Mouse (Mus musculus): Measurements from ENCODE around the gene Ciapin1. TPM values are rescaled to one million over a fixed set of nuclear protein-coding genes. Genes with fewer than 3 reads are reported as not detected.

The Ciapin1 gene
- polyA plus RNA-seq, 1 experiment from 2014 or later, result 141 TPM

DNA sequence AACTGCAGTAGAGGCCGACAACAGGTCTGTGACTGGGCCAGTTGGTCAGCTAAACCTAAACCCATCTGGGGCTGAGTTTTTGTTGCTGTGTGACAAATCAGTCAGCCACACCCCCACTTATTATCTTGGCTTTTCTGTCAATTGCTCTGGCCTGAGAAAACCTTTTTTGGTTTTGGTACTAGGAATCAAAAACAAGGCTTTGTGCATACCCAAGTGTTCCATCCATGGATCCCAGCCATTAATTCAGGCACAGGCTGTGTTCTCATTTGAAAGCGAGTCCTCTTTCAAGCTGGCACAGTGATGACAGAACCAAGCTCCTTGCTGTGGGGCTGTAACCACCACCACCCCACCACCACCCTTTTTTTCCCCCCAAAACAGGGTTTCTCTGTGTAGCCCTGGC is 16.8 kb downstream of the Ciapin1 start:
- no peaks in the 10 kb centered on the region for H3K27me3 ChIP-seq
- H3K27ac ChIP-seq, result no peak overlapping the region
- no peak overlapping the region for H3K9ac ChIP-seq
- H3K4me1 ChIP-seq, result no peaks in the 10 kb centered on the region
- peaks cover 43% of the 10 kb centered on the region for H3K36me3 ChIP-seq
- ATAC-seq (ENCODE audit: insufficient number of reproducible peaks, insufficient read depth, low FRiP score, low TSS enrichment), result no peak
- WGBS, result 92% methylated on average over 2 of the region's 2 CpGs
- H3K9me3 ChIP-seq, result no peaks in the 10 kb centered on the region
- no peak overlapping the region for H3K4me2 ChIP-seq (replicated peaks)
- H3K4me3 ChIP-seq, result no peak overlapping the region

DNA sequence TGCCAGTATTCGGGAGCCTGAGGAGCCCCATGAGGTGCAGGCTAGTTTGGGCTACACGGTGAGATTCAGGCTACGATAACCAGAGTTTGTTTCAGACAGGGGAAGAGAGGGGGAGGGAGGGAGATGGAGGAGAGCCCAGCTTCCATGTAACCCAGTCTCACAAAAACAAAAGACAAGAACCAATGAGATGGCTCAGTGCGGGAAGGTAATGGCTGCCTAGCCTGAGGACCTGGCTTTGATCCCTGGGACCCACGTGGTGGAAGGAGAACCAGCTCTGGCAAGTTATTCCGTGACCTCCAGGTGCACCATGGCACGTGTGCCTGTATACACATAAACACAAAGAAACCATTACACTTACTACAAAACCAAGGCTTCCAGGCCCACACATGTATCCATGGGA is 17.6 kb downstream of the Ciapin1 start:
- Histone ChIP-seq H3K4me3 (no peak overlapping the region), H3K27ac (no peak overlapping the region), H3K27me3 (no peaks in the 10 kb centered on the region), H3K9me3 (no peaks in the 10 kb centered on the region), H3K4me1 (no peaks in the 10 kb centered on the region), H3K4me2 (replicated peaks) (no peak overlapping the region), H3K9ac (no peak overlapping the region), H3K36me3 (peaks cover 39% of the 10 kb centered on the region)
- WGBS, result 74% methylated on average over 7 of the region's 7 CpGs
- ATAC-seq (ENCODE audit: insufficient number of reproducible peaks, insufficient read depth, low FRiP score, low TSS enrichment), result no peak

DNA sequence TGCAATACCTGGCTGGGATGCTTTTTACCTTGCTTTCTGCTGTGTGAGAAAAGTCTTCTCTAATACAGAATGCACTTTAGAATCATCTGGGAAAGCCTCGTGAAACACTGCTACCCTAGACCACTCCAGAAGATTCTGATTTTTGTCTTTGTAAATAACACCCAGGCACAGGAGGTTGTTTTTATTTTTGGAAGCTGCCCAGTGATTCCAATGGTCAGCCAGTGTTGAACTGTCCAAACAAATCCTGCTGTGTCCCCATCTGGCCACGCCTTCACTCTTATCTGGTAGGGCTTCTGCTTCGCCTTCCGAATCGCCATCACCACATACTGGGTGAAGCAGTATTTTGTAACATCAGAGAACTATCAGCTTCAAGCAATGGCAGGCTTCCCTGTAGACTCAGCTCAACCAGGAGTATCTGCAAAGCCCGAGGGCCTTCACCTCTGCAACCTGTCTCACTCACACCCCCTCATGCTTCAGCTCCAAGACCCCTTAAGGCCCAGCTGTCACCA is 18.4 kb downstream of the Ciapin1 start:
- no peak for ATAC-seq (ENCODE audit: insufficient number of reproducible peaks, insufficient read depth, low FRiP score, low TSS enrichment)
- H3K9ac ChIP-seq, result no peak overlapping the region
- no peaks in the 10 kb centered on the region for H3K4me1 ChIP-seq
- no peak overlapping the region for H3K4me2 ChIP-seq (replicated peaks)
- 81% methylated on average over 6 of the region's 6 CpGs for whole genome bisulfite sequencing
- H3K36me3 ChIP-seq, result peaks cover 32% of the 10 kb centered on the region
- no peak overlapping the region for H3K27ac ChIP-seq
- H3K4me3 ChIP-seq, result no peak overlapping the region
- H3K9me3 ChIP-seq, result no peaks in the 10 kb centered on the region
- no peaks in the 10 kb centered on the region for H3K27me3 ChIP-seq

DNA sequence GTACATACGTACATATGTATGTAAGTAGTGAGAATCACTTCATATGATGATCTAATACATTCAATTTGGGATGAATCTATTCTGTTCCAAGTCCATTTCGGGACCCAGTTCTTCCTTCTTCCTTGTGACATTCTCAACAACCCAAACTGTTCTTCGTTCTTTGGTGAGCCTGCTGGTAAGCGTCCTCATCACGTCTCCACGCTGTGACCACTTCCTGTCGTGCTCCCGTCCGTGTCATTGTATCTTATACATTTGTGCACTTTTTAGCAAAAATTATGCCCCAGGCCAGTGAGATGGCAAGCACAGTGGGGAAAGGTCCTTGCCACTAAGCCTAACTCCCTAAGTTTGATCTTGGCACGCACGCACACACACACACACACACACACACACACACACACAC is 20.2 kb downstream of the Ciapin1 start:
- 91% methylated on average over 11 of the region's 11 CpGs for WGBS
- Histone ChIP-seq H3K4me1 (no peaks in the 10 kb centered on the region), H3K9me3 (no peaks in the 10 kb centered on the region), H3K4me3 (no peak overlapping the region), H3K9ac (no peak overlapping the region), H3K27me3 (no peaks in the 10 kb centered on the region), H3K36me3 (peaks cover 20% of the 10 kb centered on the region), H3K27ac (no peak overlapping the region), H3K4me2 (replicated peaks) (no peak overlapping the region)
- no peak for ATAC-seq (ENCODE audit: insufficient number of reproducible peaks, insufficient read depth, low FRiP score, low TSS enrichment)

DNA sequence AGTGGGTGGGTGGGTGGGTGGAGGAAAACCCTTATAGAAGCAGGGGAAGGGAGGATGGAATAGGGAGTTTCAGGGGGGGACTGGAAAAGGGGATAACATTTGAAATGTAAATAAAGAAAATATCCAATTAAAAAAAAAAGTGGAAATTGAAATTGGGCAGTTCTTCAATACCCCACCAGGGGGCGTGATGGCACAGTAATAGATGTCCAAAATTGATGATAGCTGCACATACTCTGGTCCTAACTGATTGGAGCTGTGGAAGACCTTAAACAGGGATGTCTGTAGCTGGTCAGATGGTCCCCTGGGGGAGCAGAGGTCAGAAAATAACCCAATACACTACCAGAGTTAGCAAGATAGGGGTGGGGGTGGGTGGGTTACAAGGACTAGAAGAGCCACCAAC is 23.6 kb downstream of the Ciapin1 start:
- no peaks in the 10 kb centered on the region for H3K9me3 ChIP-seq

DNA sequence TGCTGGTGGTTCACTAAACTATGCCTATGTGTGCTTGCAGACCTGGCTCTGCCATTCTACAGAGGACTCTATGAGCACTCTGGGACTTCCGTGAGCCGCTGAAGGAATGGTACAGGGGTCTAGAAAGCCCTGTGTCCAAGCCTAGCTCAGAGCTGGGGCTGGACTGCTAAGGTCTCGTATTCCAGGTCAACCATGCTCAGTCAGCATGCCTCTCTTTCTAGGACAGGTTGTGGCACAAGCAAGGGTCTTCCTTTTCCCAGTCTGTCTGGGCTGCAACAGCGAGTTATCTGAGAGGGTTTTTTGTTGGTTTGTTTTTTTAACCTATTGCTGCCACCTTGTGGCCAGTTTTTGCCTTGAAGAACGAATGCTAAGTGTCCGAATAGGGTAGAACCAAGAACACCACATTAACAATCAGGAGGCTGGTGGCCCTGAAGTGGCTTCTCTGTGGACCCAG is 25.5 kb downstream of the Ciapin1 start:
- H3K36me3 ChIP-seq, result no peaks in the 10 kb centered on the region
- 29% methylated on average over 6 of the region's 6 CpGs for WGBS
- H3K27me3 ChIP-seq, result no peaks in the 10 kb centered on the region
- H3K4me2 ChIP-seq (replicated peaks), result peak overlapping the region; percentile 16; the same call in 1 of the 2 replicates
- 0 out of 2 replicates have a peak overlapping the region, but pooled peaks have one; percentile 19 for H3K9ac ChIP-seq
- no peaks in the 10 kb centered on the region; the same call in 1 of the 2 replicates for H3K4me1 ChIP-seq
- no peak for ATAC-seq (ENCODE audit: insufficient number of reproducible peaks, insufficient read depth, low FRiP score, low TSS enrichment)
- H3K4me3 ChIP-seq, result no peak overlapping the region
- no peaks in the 10 kb centered on the region for H3K9me3 ChIP-seq
- H3K27ac ChIP-seq, result no peak overlapping the region

More for the DNA sequence above, 23.6 kb downstream of the Ciapin1 start:
- WGBS, result 6% methylated on average over 1 of the region's 1 CpGs
- no peaks in the 10 kb centered on the region; the same call in 1 of the 2 replicates for H3K4me1 ChIP-seq
- no peak for ATAC-seq (ENCODE audit: insufficient number of reproducible peaks, insufficient read depth, low FRiP score, low TSS enrichment)
- H3K36me3 ChIP-seq, result no peaks in the 10 kb centered on the region
- no peak overlapping the region for H3K4me2 ChIP-seq (replicated peaks)
- H3K27ac ChIP-seq, result no peak overlapping the region
- no peaks in the 10 kb centered on the region for H3K27me3 ChIP-seq
- no peak overlapping the region for H3K4me3 ChIP-seq
- H3K9ac ChIP-seq, result no peak overlapping the region

DNA sequence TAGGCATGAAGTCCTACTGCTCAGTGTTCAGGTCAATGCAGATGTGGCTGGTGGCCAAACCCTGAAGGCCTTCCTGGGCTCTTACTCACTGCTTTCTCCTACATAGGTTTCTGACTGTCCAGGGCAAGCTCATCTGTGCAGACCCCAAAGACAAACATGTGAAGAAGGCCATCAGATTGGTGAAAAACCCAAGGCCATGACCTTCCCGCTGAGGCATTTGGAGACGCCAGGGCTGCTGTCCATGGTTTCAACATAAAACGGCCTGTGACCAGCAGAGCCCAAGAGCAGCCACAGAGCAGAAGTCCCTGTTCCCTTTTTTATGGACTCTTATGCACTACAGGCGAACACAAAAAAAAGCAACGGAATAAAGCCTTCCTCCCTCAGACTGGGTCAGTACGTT is 26.5 kb downstream of the Ciapin1 start:
- 72% methylated on average over 6 of the region's 6 CpGs for WGBS
- Histone ChIP-seq H3K4me3 (no peak overlapping the region), H3K9ac (no peak overlapping the region)

DNA sequence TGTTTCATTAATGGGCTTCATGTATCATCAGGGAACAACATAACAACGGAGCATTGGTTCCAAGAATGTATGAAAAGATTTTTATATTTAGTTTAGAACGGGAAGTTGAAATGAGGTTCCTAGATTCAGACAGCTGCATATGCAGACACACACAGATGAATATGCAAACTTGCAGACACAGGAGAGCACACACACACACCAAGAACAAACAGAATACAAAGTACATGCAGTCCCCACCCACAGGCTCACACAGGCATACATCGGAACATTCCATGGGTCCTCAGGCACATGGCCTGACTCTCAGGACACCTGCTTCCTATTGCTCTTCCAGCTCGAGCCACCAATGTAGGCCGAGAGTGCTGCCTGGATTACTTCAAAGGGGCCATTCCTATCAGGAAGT is 27.3 kb downstream of the Ciapin1 start:
- 71% methylated on average over 5 of the region's 5 CpGs for WGBS
- no peaks in the 10 kb centered on the region for H3K9me3 ChIP-seq
- ATAC-seq (ENCODE audit: insufficient number of reproducible peaks, insufficient read depth, low FRiP score, low TSS enrichment), result no peak
- H3K4me1 ChIP-seq, result no peaks in the 10 kb centered on the region; the same call in 1 of the 2 replicates
- no peaks in the 10 kb centered on the region for H3K36me3 ChIP-seq
- H3K4me2 ChIP-seq (replicated peaks), result no peak overlapping the region
- H3K27ac ChIP-seq, result no peak overlapping the region
- no peak overlapping the region for H3K9ac ChIP-seq
- no peak overlapping the region for H3K4me3 ChIP-seq
- no peaks in the 10 kb centered on the region for H3K27me3 ChIP-seq

More for the DNA sequence above, 26.5 kb downstream of the Ciapin1 start:
- Histone ChIP-seq H3K27ac (no peak overlapping the region), H3K4me2 (replicated peaks) (no peak overlapping the region), H3K36me3 (no peaks in the 10 kb centered on the region), H3K4me1 (no peaks in the 10 kb centered on the region; the same call in 1 of the 2 replicates), H3K27me3 (no peaks in the 10 kb centered on the region), H3K9me3 (no peaks in the 10 kb centered on the region)
- no peak for ATAC-seq (ENCODE audit: insufficient number of reproducible peaks, insufficient read depth, low FRiP score, low TSS enrichment)

DNA sequence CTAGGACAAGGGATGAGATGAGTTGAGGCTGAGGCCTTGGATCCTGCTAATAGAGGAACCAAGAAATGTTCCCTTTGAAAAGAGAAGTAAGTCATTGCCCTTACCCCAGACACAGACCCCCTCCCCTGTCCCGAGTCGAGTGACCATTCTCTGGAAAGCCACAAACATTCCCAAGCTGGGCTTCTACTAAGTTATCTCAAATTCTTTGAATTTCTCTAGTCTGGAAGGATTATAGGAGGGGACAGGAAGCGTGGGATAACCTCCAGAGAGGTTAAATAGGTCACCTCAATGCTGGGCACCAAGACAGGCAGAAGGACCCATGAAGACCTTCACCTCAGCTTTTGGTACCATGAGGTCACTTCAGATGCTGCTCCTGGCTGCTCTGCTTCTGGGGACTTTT is 28.0 kb downstream of the Ciapin1 start, which contains the start of gene Ccl17:
Gene Ccl17, plus strand, starts transcription at position 301 of the 400 bp plus-strand sequence.
- ATAC-seq (ENCODE audit: insufficient number of reproducible peaks, insufficient read depth, low FRiP score, low TSS enrichment), result no peak
- H3K27me3 ChIP-seq, result no peaks in the 10 kb centered on the region

DNA sequence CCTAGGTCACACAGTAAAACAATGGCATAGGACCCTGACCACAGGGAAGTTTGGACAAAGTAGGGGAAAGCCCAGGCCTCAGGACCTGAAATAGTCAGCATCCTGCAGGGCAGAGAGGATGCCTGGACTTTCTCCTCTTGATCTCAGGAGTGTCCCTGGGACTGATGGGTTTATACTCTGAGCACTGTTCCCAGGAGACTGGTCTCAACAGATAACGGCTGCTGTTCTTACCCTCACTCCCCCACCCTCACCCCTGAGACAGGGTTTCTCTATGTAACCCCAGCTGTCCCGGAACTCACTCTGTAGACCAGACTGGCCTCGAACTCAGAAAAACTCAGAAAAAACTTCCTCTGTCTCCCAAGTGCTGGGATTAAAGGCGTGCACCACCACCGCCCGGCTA is 29.8 kb downstream of the Ciapin1 start:
- H3K4me2 ChIP-seq (replicated peaks), result no peak overlapping the region
- ATAC-seq (ENCODE audit: insufficient number of reproducible peaks, insufficient read depth, low FRiP score, low TSS enrichment), result no peak
- no peaks in the 10 kb centered on the region; the same call in 1 of the 2 replicates for H3K4me1 ChIP-seq
- no peaks in the 10 kb centered on the region for H3K36me3 ChIP-seq
- no peak overlapping the region for H3K27ac ChIP-seq
- H3K27me3 ChIP-seq, result 0 out of 2 replicates have a peak, but pooled peaks cover 4% of the 10 kb centered on the region
- H3K9me3 ChIP-seq, result no peaks in the 10 kb centered on the region
- WGBS, result 80% methylated on average over 6 of the region's 6 CpGs
- no peak overlapping the region for H3K4me3 ChIP-seq
- no peak overlapping the region for H3K9ac ChIP-seq

More for the DNA sequence above, 28.0 kb downstream of the Ciapin1 start, which contains the start of gene Ccl17:
- H3K4me3 ChIP-seq, result no peak within 1 kb of the TSS
- H3K27ac ChIP-seq, result no peak within 1 kb of the TSS
- 68% methylated on average over 3 of the region's 3 CpGs for WGBS
- no peaks in the 10 kb centered on the region for H3K36me3 ChIP-seq
- no peaks in the 10 kb centered on the region for H3K9me3 ChIP-seq
- no peak within 1 kb of the TSS for H3K9ac ChIP-seq
- H3K4me1 ChIP-seq, result no peaks in the 10 kb centered on the region; the same call in 1 of the 2 replicates
- no peak within 1 kb of the TSS for H3K4me2 ChIP-seq (replicated peaks)

DNA sequence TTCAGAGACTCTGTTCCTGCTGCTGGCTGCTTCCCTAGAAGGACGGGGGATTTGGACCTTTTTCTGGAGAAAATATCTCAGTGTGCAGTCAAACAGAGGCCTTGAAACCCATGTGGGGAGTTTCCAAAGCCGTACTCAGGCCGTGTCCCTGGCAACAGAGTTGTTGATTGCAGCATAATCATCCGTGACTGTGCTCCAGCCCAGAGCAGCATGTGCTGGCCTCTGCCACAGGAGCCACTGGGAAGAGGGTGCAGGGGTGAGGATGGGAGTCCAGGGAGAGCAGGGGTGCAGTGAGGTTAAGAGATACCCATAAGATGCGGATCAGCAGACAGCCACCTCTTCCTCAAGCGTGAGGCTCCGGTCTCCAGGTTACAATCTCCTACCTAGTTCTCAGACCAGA is 30.7 kb downstream of the Ciapin1 start:
- no peaks in the 10 kb centered on the region for H3K36me3 ChIP-seq
- no peak overlapping the region for H3K4me3 ChIP-seq
- no peak overlapping the region for H3K4me2 ChIP-seq (replicated peaks)
- ATAC-seq (ENCODE audit: insufficient number of reproducible peaks, insufficient read depth, low FRiP score, low TSS enrichment), result no peak
- 0 out of 2 replicates have a peak, but pooled peaks cover 4% of the 10 kb centered on the region for H3K27me3 ChIP-seq
- no peak overlapping the region for H3K27ac ChIP-seq
- H3K4me1 ChIP-seq, result no peaks in the 10 kb centered on the region; the same call in 1 of the 2 replicates
- 60% methylated on average over 7 of the region's 7 CpGs for WGBS
- H3K9me3 ChIP-seq, result no peaks in the 10 kb centered on the region
- H3K9ac ChIP-seq, result no peak overlapping the region

DNA sequence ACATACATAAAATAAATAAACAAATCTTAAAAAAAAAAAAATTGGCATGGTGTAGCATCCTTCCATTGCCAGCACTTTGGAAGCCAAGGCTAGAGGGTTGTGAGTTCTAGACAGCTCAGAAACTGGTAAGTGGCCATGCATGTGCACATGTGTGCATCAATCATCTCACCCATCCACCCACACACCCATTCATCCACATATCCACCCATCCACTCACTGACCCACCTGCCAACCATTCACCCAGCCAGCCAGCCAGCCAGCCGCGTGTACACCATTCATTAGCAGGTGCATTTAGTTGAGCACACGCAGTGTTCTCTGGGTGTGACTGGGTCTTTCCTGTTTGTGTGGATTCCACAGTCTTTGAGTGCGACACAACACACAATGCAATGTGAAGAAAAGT is 32.3 kb downstream of the Ciapin1 start:
- Histone ChIP-seq H3K9me3 (no peaks in the 10 kb centered on the region), H3K4me2 (replicated peaks) (no peak overlapping the region), H3K4me3 (no peak overlapping the region), H3K4me1 (no peaks in the 10 kb centered on the region), H3K36me3 (no peaks in the 10 kb centered on the region), H3K27me3 (0 out of 2 replicates have a peak, but pooled peaks cover 4% of the 10 kb centered on the region), H3K27ac (no peak overlapping the region), H3K9ac (no peak overlapping the region)
- no peak for ATAC-seq (ENCODE audit: insufficient number of reproducible peaks, insufficient read depth, low FRiP score, low TSS enrichment)
- 73% methylated on average over 4 of the region's 4 CpGs for WGBS

Data from embryonic facial prominence, embryonic 12.5 days (tissue).